8 mouse cellular contexts compared by ENCODE assay signal in the genomic region with DNA sequence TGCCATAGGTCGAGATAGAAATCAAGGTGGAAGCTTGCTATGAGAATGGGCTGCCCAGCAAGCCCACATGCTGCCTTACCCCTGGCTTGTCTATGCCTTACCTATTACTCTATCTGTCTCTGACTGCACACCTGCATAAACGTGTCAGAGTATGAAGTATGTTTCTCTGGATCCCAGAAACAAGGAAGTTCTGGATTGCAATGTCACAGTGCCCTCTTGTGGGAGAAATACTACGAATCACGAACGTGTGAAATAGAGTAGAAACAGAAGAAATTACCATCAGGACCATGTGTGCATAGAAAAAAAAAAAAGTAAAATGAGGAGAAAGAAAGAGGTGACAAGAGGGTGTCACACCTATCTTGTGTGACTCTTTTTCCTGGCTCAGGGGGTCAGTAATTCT.
A peak's percentile ranks its signal among the peaks of the same experiment; 100 is the strongest.
DNase-seq lines count a peak whose midpoint lies in the region; ATAC-seq and TF ChIP-seq lines count a peak whose summit lies in the region.

No protein-coding gene starts in this region.

- no peak overlapping the region for H3K4me3 ChIP-seq in heart, embryonic 10.5 days
- no peak overlapping the region for H3K4me3 ChIP-seq in spleen, adult 2 months (ENCODE audit: extremely low read depth, insufficient read depth, insufficient read length)
- H3K4me3 ChIP-seq in limb, embryonic 14.5 days (replicated peaks; ENCODE audit: low read length): no peak overlapping the region

- no peak overlapping the region for H3K9ac ChIP-seq in limb, embryonic 14.5 days (ENCODE audit: low read depth, low read length, severe bottlenecking)

- H3K4me1 ChIP-seq in heart, embryonic 10.5 days: no peaks in the 10 kb centered on the region
- H3K4me1 ChIP-seq in spleen, adult 2 months (ENCODE audit: control insufficient read depth, insufficient read depth, insufficient read length): no peaks in the 10 kb centered on the region
- no peaks in the 10 kb centered on the region for H3K4me1 ChIP-seq in limb, embryonic 14.5 days (ENCODE audit: control insufficient read depth, insufficient read depth, low read length)

- no peak for TF ChIP-seq POLR2A in spleen, adult 2 months (IDR thresholded peaks at IDR 0.05; ENCODE audit: low read depth, low read length)
- TF ChIP-seq POLR2A in limb, embryonic 14.5 days (IDR thresholded peaks at IDR 0.05; ENCODE audit: borderline replicate concordance, extremely low read depth, insufficient read depth, insufficient read length): no peak

- TF ChIP-seq CTCF in spleen, adult 2 months (IDR thresholded peaks at IDR 0.05; ENCODE audit: extremely low read depth, insufficient read depth, insufficient read length, insufficient replicate concordance): no peak

- DNase-seq in heart, postnatal 10 days: peak; percentile 18 to 46
- no peak for DNase-seq in heart, embryonic 10.5 days (ENCODE audit: low spot score)
- peak; percentile 14 to 21 for DNase-seq in spleen, adult 2 months (ENCODE audit: low read depth in 1 of 2, low spot score in 2 of 2)
- no peak for DNase-seq in spleen, postnatal 10 days (ENCODE audit: low spot score in 2 of 2)
- peak; percentile 54 to 56 for DNase-seq in cerebellum, postnatal 14 days
- DNase-seq in limb, embryonic 14.5 days (ENCODE audit: low spot score): peak; percentile 41
- no peak for DNase-seq in urinary bladder, postnatal 36 days (ENCODE audit: low spot score in 2 of 2)

- no peaks in the 10 kb centered on the region for H3K9me3 ChIP-seq in heart, embryonic 10.5 days
- H3K9me3 ChIP-seq in limb, embryonic 14.5 days (ENCODE audit: control insufficient read depth, low read length): no peaks in the 10 kb centered on the region

- no peak overlapping the region for H3K27ac ChIP-seq in heart, embryonic 10.5 days
- no peak overlapping the region for H3K27ac ChIP-seq in spleen, adult 2 months (ENCODE audit: insufficient read depth, low read length)
- H3K27ac ChIP-seq in limb, embryonic 14.5 days (replicated peaks; ENCODE audit: low read depth, low read length): no peak overlapping the region

- intact Hi-C loops in heart, postnatal 10 days (cut with DNase I): no loop called here

- H3K4me2 ChIP-seq in limb, embryonic 14.5 days (replicated peaks; ENCODE audit: low read depth, low read length, severe bottlenecking): no peak overlapping the region

- ATAC-seq in limb, embryonic 14.5 days (ENCODE audit: low FRiP score, low read depth): no peak
- ATAC-seq in megakaryocyte-erythroid progenitor cell, adult 5-6 weeks (replicated peaks; ENCODE audit: low FRiP score, low TSS enrichment, poor library complexity, severe bottlenecking): no peak

- WGBS in heart, embryonic 10.5 days: 27% methylated on average over 5 of the region's 5 CpGs
- 13% methylated on average over 5 of the region's 5 CpGs for WGBS in spleen, adult 2 months
- WGBS in limb, embryonic 14.5 days: 26% methylated on average over 5 of the region's 5 CpGs

- H3K27me3 ChIP-seq in heart, embryonic 10.5 days (ENCODE audit: insufficient read depth, poor library complexity, severe bottlenecking): no peaks in the 10 kb centered on the region
- H3K27me3 ChIP-seq in spleen, adult 2 months (ENCODE audit: control insufficient read depth, insufficient read depth, low read length): no peaks in the 10 kb centered on the region
- H3K27me3 ChIP-seq in limb, embryonic 14.5 days (ENCODE audit: control insufficient read depth, insufficient read depth, low read length): no peaks in the 10 kb centered on the region

- H3K36me3 ChIP-seq in heart, embryonic 10.5 days: no peaks in the 10 kb centered on the region
- no peaks in the 10 kb centered on the region for H3K36me3 ChIP-seq in spleen, adult 2 months (ENCODE audit: control insufficient read depth, insufficient read depth, low read length)
- H3K36me3 ChIP-seq in limb, embryonic 14.5 days (ENCODE audit: control insufficient read depth, insufficient read depth, low read length): no peaks in the 10 kb centered on the region

Comparison
In these comparisons a context has a peak if more than half of its experiments do, and no peak if none do; other contexts are left out.
1. DNase-seq: peak in heart, postnatal 10 days (2 of 2), spleen, adult 2 months (2 of 2), cerebellum, postnatal 14 days (2 of 2) and limb, embryonic 14.5 days (single experiment); none in heart, embryonic 10.5 days (single experiment), spleen, postnatal 10 days (0 of 2) and urinary bladder, postnatal 36 days (0 of 2).